Mouse (Mus musculus) C2C12 (cell line): Measurements from ENCODE around the gene Wdr17. TPM values are rescaled to one million over a fixed set of nuclear protein-coding genes. Genes with fewer than 3 reads are reported as not detected.

Source experiments
- H3K27me3 ChIP-seq: one replicate; pipeline ENCODE4 v1.6.1; 2011; ENCODE audit not compliant: control insufficient read depth, insufficient read depth, insufficient read length
- H3K36me3 ChIP-seq: one replicate; pipeline ENCODE4 v1.6.1; 2011; ENCODE audit not compliant: control insufficient read depth, insufficient read depth
- H3K4me3 ChIP-seq: one replicate; pipeline ENCODE4 v1.5.1; 2011; ENCODE audit warnings: mild to moderate bottlenecking, control low read depth; ENCODE audit not compliant: poor library complexity, insufficient read depth, severe bottlenecking
- H3K79me2 ChIP-seq: one replicate; pipeline ENCODE4 v1.6.1; 2011; ENCODE audit not compliant: control insufficient read depth, insufficient read depth
- H3K79me3 ChIP-seq: one replicate; pipeline ENCODE4 v1.6.1; 2011; ENCODE audit warnings: low read depth, control low read depth
- H3ac ChIP-seq: one replicate; pipeline ENCODE3; 2011; ENCODE audit warnings: low read depth; ENCODE audit not compliant: control insufficient read depth, insufficient read length
- CEBPB ChIP-seq: IDR thresholded peaks from one replicate; pipeline ENCODE4 v1.6.1; 2011; ENCODE audit warnings: low read depth, mild to moderate bottlenecking, control low read depth, moderate library complexity
- CTCF ChIP-seq: IDR thresholded peaks from one replicate; pipeline ENCODE4 v1.5.1; 2011; ENCODE audit not compliant: control insufficient read depth, insufficient read depth, insufficient read length
- FOSL1 ChIP-seq: IDR thresholded peaks from one replicate; pipeline ENCODE4 v1.8.0; 2011; ENCODE audit warnings: mild to moderate bottlenecking, low read length; ENCODE audit not compliant: poor library complexity, insufficient read depth, severe bottlenecking
- MAX ChIP-seq: IDR thresholded peaks from one replicate; pipeline ENCODE4 v1.6.1; 2011; ENCODE audit warnings: mild to moderate bottlenecking, control low read depth
- MYOD1 ChIP-seq: IDR thresholded peaks from one replicate; pipeline ENCODE4 v1.6.1; 2011; ENCODE audit warnings: low read depth; ENCODE audit not compliant: control insufficient read depth, insufficient read length
- MYOG ChIP-seq: IDR thresholded peaks from one replicate; pipeline ENCODE4 v1.6.1; 2011; ENCODE audit not compliant: control insufficient read depth, insufficient read length; ENCODE audit errors: extremely low read depth
- USF1 ChIP-seq: IDR thresholded peaks from one replicate; pipeline ENCODE4 v1.6.1; 2011; ENCODE audit warnings: low read depth, mild to moderate bottlenecking, control low read depth, moderate library complexity
- polyA plus RNA-seq: library from polyadenylated mRNA; unstranded; fragments of >200 nt; fragmentation: generic; extraction: Trizol; gene quantifications from one replicate; pipeline ENCODE4 v1.2.1, GENCODE M21; 2012; ENCODE audit warnings: missing spikeins

Gene Wdr17
- polyA plus RNA-seq, 1 experiment: not detected

DNA sequence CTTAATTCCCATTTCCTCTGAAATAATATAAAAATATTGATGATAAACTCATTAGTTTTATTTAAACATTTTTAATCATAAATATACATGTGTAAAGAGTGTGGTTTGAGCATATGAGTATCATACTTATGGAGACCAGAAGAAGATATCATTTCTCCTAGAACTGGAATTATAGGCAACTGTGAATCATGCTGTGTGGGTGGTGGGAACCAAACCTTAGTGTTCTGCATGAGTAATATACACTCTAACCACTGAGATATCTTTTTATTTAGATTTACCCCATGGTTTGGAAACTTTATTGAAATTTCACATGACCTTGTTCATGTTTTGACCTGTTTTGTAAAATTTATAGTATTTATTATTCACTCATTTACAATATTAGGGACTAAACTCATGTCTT lies 68.3 kb downstream of the Wdr17 start:
- TF ChIP-seq CTCF (no peak), USF1 (no peak), MAX (no peak), MYOD1 (no peak), FOSL1 (no peak), CEBPB (no peak), MYOG (no peak)
- Histone ChIP-seq H3K79me2 (no peaks in the 10 kb centered on the region), H3ac (no peak overlapping the region), H3K27me3 (no peaks in the 10 kb centered on the region), H3K36me3 (no peaks in the 10 kb centered on the region), H3K4me3 (no peak overlapping the region), H3K79me3 (no peaks in the 10 kb centered on the region)

DNA sequence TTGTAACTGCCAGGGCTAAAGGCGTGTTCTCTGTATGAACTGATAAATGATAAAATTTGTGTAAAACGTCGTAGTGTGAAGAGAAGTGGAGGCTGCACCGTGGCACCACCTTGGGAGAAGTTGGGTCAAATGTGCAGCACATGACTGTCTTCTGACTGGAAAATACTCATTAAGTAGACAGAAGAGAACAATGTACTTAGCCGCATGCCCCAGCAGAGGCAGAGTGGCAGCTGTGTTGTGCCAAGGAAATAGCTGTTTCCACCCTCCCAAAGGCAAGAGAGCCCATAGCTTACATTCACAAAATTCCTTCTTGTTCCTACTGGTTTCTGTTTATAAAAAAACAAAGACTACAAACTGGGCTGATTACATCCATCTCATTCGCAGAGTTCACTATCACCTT lies 78.8 kb downstream of the Wdr17 start:
- H3K36me3 ChIP-seq: no peaks in the 10 kb centered on the region
- no peaks in the 10 kb centered on the region for H3K27me3 ChIP-seq
- no peaks in the 10 kb centered on the region for H3K79me2 ChIP-seq
- TF ChIP-seq CTCF (no peak), USF1 (no peak), MAX (no peak), MYOG (no peak), FOSL1 (no peak), CEBPB (no peak), MYOD1 (no peak)
- H3K79me3 ChIP-seq: no peaks in the 10 kb centered on the region
- no peak overlapping the region for H3K4me3 ChIP-seq
- H3ac ChIP-seq: no peak overlapping the region

GRCm38 (mm10) chr8:54806173-54806572 lies 80.8 kb downstream of the Wdr17 start:
- H3K79me2 ChIP-seq: no peaks in the 10 kb centered on the region
- H3K27me3 ChIP-seq: no peaks in the 10 kb centered on the region
- H3K4me3 ChIP-seq: no peak overlapping the region
- no peak overlapping the region for H3ac ChIP-seq
- H3K36me3 ChIP-seq: no peaks in the 10 kb centered on the region
- TF ChIP-seq MYOG: no peak
- no peaks in the 10 kb centered on the region for H3K79me3 ChIP-seq

GRCm38 (mm10) chr8:54792699-54793061 lies 94.3 kb downstream of the Wdr17 start:
- no peaks in the 10 kb centered on the region for H3K79me2 ChIP-seq
- H3K4me3 ChIP-seq: no peak overlapping the region
- no peak overlapping the region for H3ac ChIP-seq
- TF ChIP-seq MAX: no peak
- TF ChIP-seq CTCF: no peak
- no peak for TF ChIP-seq FOSL1
- TF ChIP-seq MYOG: no peak
- no peak for TF ChIP-seq CEBPB
- TF ChIP-seq MYOD1: no peak
- H3K36me3 ChIP-seq: no peaks in the 10 kb centered on the region
- no peaks in the 10 kb centered on the region for H3K27me3 ChIP-seq
- no peaks in the 10 kb centered on the region for H3K79me3 ChIP-seq

GRCm38 (mm10) chr8:54791858-54792698 lies 94.9 kb downstream of the Wdr17 start:
- H3K27me3 ChIP-seq: no peaks in the 10 kb centered on the region
- no peak overlapping the region for H3K4me3 ChIP-seq
- no peaks in the 10 kb centered on the region for H3K36me3 ChIP-seq
- no peak overlapping the region for H3ac ChIP-seq
- TF ChIP-seq CEBPB: no peak
- TF ChIP-seq USF1: no peak
- no peak for TF ChIP-seq FOSL1
- TF ChIP-seq MAX: no peak
- TF ChIP-seq MYOD1: no peak
- no peak for TF ChIP-seq CTCF
- TF ChIP-seq MYOG: no peak
- H3K79me3 ChIP-seq: no peaks in the 10 kb centered on the region
- no peaks in the 10 kb centered on the region for H3K79me2 ChIP-seq
